Mouse (Mus musculus) testis, adult 2 months (tissue): ENCODE measurements at regions not wholly inside any gene's neighbourhood (a gene's known extent, or its start where the extent isn't known, plus 50 kb on each side); places are given as distances from the start of the nearest gene placed in this dataset.

Experiments
- H3K27ac ChIP-seq: fragments of 200-500 bp; 2 replicates; pipeline ENCODE4 v1.5.1; 2012; ENCODE audit warnings: low read depth, low read length; ENCODE audit not compliant: control insufficient read depth, insufficient read depth
- H3K27me3 ChIP-seq: fragments of 200-500 bp; 2 replicates; pipeline ENCODE4 v1.6.1; 2012; ENCODE audit warnings: mild to moderate bottlenecking, low read length, moderate library complexity; ENCODE audit not compliant: control insufficient read depth, insufficient read depth
- H3K36me3 ChIP-seq: fragments of 200-500 bp; 2 replicates; pipeline ENCODE4 v1.6.1; 2012; ENCODE audit warnings: mild to moderate bottlenecking, low read length; ENCODE audit not compliant: control insufficient read depth, insufficient read depth
- H3K4me1 ChIP-seq: fragments of 200-500 bp; 2 replicates; pipeline ENCODE4 v1.6.1; 2012; ENCODE audit warnings: low read length; ENCODE audit not compliant: control insufficient read depth, insufficient read depth
- H3K4me3 ChIP-seq: fragments of 200-500 bp; 2 replicates; pipeline ENCODE4 v1.5.1; 2012; ENCODE audit warnings: low read depth, mild to moderate bottlenecking, low read length, moderate library complexity, mixed read lengths; ENCODE audit not compliant: control insufficient read depth
- CTCF ChIP-seq: fragments of 200-500 bp; IDR thresholded peaks from 2 replicates; pipeline ENCODE4 v1.5.1; 2012; ENCODE audit warnings: low read depth, mild to moderate bottlenecking, inconsistent platforms, low read length, moderate library complexity; ENCODE audit not compliant: control insufficient read depth, insufficient read depth, insufficient replicate concordance
- POLR2A ChIP-seq: fragments of 200-500 bp; IDR thresholded peaks from 2 replicates; pipeline ENCODE4 v1.6.1; 2012; ENCODE audit warnings: low read depth, mild to moderate bottlenecking, inconsistent platforms, low read length, moderate library complexity; ENCODE audit not compliant: control insufficient read depth

DNA sequence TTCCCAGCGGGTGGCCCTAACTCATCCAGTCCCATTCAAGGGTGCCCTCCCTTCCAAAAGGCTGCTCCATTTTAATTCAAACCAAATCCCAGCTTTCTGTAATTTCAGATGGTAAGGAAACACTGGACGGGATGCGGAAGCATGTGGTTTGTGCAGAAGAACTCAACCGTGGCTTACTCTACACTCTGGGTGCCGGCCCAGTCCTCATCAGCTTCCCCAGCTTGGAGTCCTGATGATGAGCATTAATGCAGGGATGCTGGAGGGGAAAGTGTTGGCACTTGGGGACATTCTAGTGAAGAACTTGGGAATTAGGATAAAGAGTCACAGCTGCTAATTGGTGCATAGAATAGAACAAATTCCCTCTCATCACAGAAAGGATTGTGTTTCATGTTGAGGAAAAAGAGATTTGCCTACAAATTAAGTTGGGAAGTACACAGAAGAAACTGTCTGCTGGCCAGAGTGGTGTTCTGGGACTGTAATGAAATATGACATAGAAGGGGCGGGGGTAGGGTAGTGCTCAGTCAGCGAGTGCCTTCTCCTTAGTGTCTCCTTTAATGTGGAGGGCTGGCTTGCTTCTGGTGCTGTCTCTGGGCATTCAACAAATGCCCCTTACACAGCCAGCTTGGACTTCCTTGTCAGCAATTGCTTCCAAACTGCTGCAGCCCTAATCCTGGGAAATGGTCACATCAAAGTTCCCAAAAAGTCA is 285.0 kb upstream of the Bmper start:
- no peaks in the 10 kb centered on the region for H3K4me1 ChIP-seq
- H3K27me3 ChIP-seq: no peaks in the 10 kb centered on the region
- no peak overlapping the region for H3K4me3 ChIP-seq
- no peak overlapping the region for H3K27ac ChIP-seq
- TF ChIP-seq CTCF (no peak), POLR2A (no peak)
- no peaks in the 10 kb centered on the region for H3K36me3 ChIP-seq

GRCm38 (mm10) chr9:22944992-22945391 is 277.9 kb upstream of the Bmper start:
- Histone ChIP-seq H3K27me3 (no peaks in the 10 kb centered on the region), H3K36me3 (no peaks in the 10 kb centered on the region), H3K4me1 (no peaks in the 10 kb centered on the region; the same call in 1 of the 2 replicates), H3K27ac (no peak overlapping the region), H3K4me3 (no peak overlapping the region)
- TF ChIP-seq CTCF: no peak

- Histone ChIP-seq H3K27ac (no peak overlapping the region), H3K27me3 (no peaks in the 10 kb centered on the region), H3K4me1 (no peaks in the 10 kb centered on the region; the same call in 1 of the 2 replicates), H3K4me3 (no peak overlapping the region), H3K36me3 (no peaks in the 10 kb centered on the region)
- TF ChIP-seq CTCF (no peak), POLR2A (no peak)
Measured at GRCm38 (mm10) chr9:22945426-22945955, 277.4 kb upstream of the Bmper start.

- no peaks in the 10 kb centered on the region for H3K27me3 ChIP-seq
- H3K4me3 ChIP-seq: no peak overlapping the region
- H3K4me1 ChIP-seq: no peaks in the 10 kb centered on the region; the same call in 1 of the 2 replicates
- TF ChIP-seq CTCF (no peak), POLR2A (no peak)
- no peaks in the 10 kb centered on the region for H3K36me3 ChIP-seq
- H3K27ac ChIP-seq: no peak overlapping the region
Measured at GRCm38 (mm10) chr9:22952571-22953442, 270.1 kb upstream of the Bmper start.

- H3K27ac ChIP-seq: no peak overlapping the region
- no peaks in the 10 kb centered on the region for H3K27me3 ChIP-seq
- H3K36me3 ChIP-seq: no peaks in the 10 kb centered on the region
- no peak for TF ChIP-seq POLR2A
- TF ChIP-seq CTCF: no peak
- H3K4me1 ChIP-seq: no peaks in the 10 kb centered on the region
- H3K4me3 ChIP-seq: no peak overlapping the region
Measured at GRCm38 (mm10) chr9:22962269-22962815, 260.5 kb upstream of the Bmper start.

DNA sequence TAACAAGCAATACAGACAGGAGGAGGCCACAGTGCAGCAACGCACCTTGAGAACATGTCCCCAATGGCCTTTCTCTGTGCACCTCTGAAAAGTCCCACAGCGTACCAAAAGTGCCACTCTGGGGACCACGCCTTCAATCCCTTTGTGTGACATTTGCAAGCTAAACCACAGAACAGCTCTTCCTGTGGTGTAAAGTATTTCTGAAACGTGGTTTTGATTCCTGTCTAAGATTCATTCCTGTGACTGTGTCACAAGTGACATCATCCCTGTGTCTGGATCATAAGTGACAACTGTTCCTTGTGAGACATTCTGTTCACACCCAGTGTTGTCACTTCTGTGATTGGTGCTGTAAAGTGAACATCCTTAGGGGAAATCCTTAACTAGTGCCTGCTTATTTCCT is 251.6 kb upstream of the Bmper start:
- Histone ChIP-seq H3K4me1 (no peaks in the 10 kb centered on the region), H3K4me3 (no peak overlapping the region), H3K36me3 (no peaks in the 10 kb centered on the region), H3K27ac (no peak overlapping the region), H3K27me3 (no peaks in the 10 kb centered on the region)
- TF ChIP-seq CTCF (no peak), POLR2A (no peak)

GRCm38 (mm10) chr9:22976748-22977147 is 246.1 kb upstream of the Bmper start:
- no peak overlapping the region for H3K27ac ChIP-seq
- TF ChIP-seq POLR2A: no peak
- no peak for TF ChIP-seq CTCF
- no peak overlapping the region for H3K4me3 ChIP-seq
- no peaks in the 10 kb centered on the region for H3K4me1 ChIP-seq
- H3K36me3 ChIP-seq: no peaks in the 10 kb centered on the region
- H3K27me3 ChIP-seq: no peaks in the 10 kb centered on the region
